Mouse (Mus musculus): ENCODE data around the gene Kdm2a.

Gene Kdm2a

GRCm38 (mm10) chr19:4414631-4415030 is 16.5 kb upstream of the Kdm2a start:
- DNase-seq: peak; percentile 56

GRCm38 (mm10) chr19:4409062-4409461 is 11.0 kb upstream of the Kdm2a start:
- peak; percentile 73 for DNase-seq

- peak; percentile 49 for DNase-seq
Observed at GRCm38 (mm10) chr19:4404840-4405239, 6.8 kb upstream of the Kdm2a start.

GRCm38 (mm10) chr19:4398959-4399358 is 874 bp upstream of the Kdm2a start:
- DNase-seq: no peak

GRCm38 (mm10) chr19:4398630-4398948 is 504 bp upstream of the Kdm2a start:
- no peak for DNase-seq

GRCm38 (mm10) chr19:4396998-4397797 is 887 bp downstream of the Kdm2a start:
- peak; percentile 100 for DNase-seq

- DNase-seq: peak; percentile 95
Observed at GRCm38 (mm10) chr19:4396081-4396997, 1.7 kb downstream of the Kdm2a start.

- no peak for DNase-seq
Observed at GRCm38 (mm10) chr19:4387276-4387675, 10.8 kb downstream of the Kdm2a start.

- peak; percentile 52 for DNase-seq
Observed at GRCm38 (mm10) chr19:4385026-4385425, 13.1 kb downstream of the Kdm2a start.

GRCm38 (mm10) chr19:4384322-4384721 is 13.8 kb downstream of the Kdm2a start:
- peak; percentile 43 for DNase-seq

GRCm38 (mm10) chr19:4383306-4383705 is 14.8 kb downstream of the Kdm2a start:
- peak; percentile 79 for DNase-seq

- peak; percentile 66 for DNase-seq
Observed at GRCm38 (mm10) chr19:4382303-4382702, 15.8 kb downstream of the Kdm2a start.

- DNase-seq: no peak
Observed at GRCm38 (mm10) chr19:4370656-4371055, 27.4 kb downstream of the Kdm2a start.

GRCm38 (mm10) chr19:4370254-4370653 is 27.8 kb downstream of the Kdm2a start:
- no peak for DNase-seq

- no peak for DNase-seq
Observed at GRCm38 (mm10) chr19:4349455-4349854, 48.6 kb downstream of the Kdm2a start.

GRCm38 (mm10) chr19:4346479-4346878 is 51.6 kb downstream of the Kdm2a start:
- no peak for DNase-seq

GRCm38 (mm10) chr19:4338162-4338561 is 59.9 kb downstream of the Kdm2a start:
- DNase-seq: peak; percentile 94

GRCm38 (mm10) chr19:4333791-4334190 is 64.3 kb downstream of the Kdm2a start:
- peak; percentile 100 for DNase-seq

- peak; percentile 94 for DNase-seq
Observed at GRCm38 (mm10) chr19:4333100-4333775, 64.8 kb downstream of the Kdm2a start.

- DNase-seq: peak; percentile 95
Observed at GRCm38 (mm10) chr19:4332653-4333052, 65.4 kb downstream of the Kdm2a start.

GRCm38 (mm10) chr19:4331273-4331672 is 66.8 kb downstream of the Kdm2a start:
- DNase-seq: peak; percentile 71

GRCm38 (mm10) chr19:4330603-4331002 is 67.5 kb downstream of the Kdm2a start:
- no peak for DNase-seq

- peak; percentile 80 for DNase-seq
Observed at GRCm38 (mm10) chr19:4328737-4329304, 69.3 kb downstream of the Kdm2a start.

Data from heart, adult 11 months (tissue).